Mouse (Mus musculus) inflammation-experienced regulatory T-cells, adult 16 weeks (primary cell): ENCODE measurements around the gene Bex2. TPM values are rescaled to one million over a fixed set of nuclear protein-coding genes. Genes with fewer than 3 reads are reported as not detected.

Experiments used
- polyA plus RNA-seq: library from polyadenylated mRNA; unstranded; fragments of 100-300 nt; shearing (Covaris generic); gene quantifications from one replicate; pipeline ENCODE4 v1.2.1, GENCODE M21; 2017

Bex2 gene
- 2.2 TPM for polyA plus RNA-seq

GRCm38 (mm10) chrX:136068020-136068419, at the start of gene Bex2:
TSS of gene Bex2 (minus strand) at chrX:136068236.

GRCm38 (mm10) chrX:136085155-136085554, 17.1 kb upstream of the Bex2 start, which contains the start of gene Nxf3:
TSS of gene Nxf3 (minus strand) at chrX:136085255.

DNA sequence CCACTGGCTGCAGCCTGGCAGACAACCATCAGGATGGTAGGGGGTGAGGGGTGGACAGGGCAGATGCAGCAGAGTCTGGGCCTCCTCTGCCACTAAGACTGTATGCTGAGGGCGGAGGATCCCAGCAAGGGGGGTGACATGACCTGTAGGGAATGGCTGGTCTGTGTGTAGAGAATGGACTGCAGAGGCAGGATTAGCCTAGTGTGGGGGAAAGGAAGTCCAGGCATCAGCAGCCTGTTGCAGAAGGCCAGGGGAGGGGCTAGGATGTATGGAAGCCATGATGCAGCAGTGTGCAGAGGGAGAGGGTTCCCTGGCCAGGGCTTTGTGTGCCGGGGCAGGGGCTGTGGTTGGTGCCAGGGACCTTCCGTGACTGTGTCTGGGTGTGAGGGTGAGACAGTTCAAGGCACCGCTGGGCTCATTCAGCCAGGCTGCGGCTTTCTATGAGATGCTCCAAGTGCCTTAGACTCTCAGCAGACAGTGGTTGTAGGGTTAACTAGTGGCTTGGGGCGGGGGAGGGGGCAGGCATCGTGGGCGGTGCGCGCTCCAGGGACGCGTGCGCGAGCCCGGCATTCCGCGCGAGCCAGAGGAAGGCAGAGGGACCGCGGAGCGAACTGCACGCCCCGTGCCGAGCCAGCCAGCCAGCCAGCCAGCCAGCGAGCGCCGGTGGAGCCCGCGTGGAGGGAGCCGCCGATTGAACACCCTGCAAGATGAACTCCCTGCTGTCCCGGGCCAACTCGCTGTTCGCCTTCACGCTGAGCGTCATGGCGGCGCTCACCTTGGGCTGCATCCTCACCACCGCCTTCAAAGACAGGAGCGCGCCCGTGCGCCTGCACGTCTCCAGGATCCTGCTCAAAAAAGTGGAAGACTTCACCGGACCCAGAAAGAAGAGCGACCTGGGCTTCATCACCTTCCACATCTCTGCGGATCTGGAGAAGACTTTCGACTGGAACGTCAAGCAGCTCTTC, 35.0 kb downstream of the Bex2 start, which contains the start of gene Arxes1:
Arxes1 (plus strand) TSS at position 569 of the 965 bp plus-strand sequence.

Other genes starting within 250 kb of the Bex2 start
- 27.4 TPM for gene Gprasp2, start 229.2 kb downstream of the Bex2 start, polyA plus RNA-seq
- gene Arxes2, start 74.4 kb downstream of the Bex2 start, polyA plus RNA-seq, result 8.1 TPM
- gene Arxes1, start 34.9 kb downstream of the Bex2 start, polyA plus RNA-seq, result not detected
- not detected for gene Nxf3, start 17.0 kb upstream of the Bex2 start, polyA plus RNA-seq
- gene Bex4, start 70.8 kb upstream of the Bex2 start, polyA plus RNA-seq, result not detected
- 1.0 TPM for gene Tceal8, start 104.1 kb upstream of the Bex2 start, polyA plus RNA-seq
- gene Tceal5, start 135.6 kb upstream of the Bex2 start, polyA plus RNA-seq, result not detected
- gene Tceal7, start 146.5 kb upstream of the Bex2 start, polyA plus RNA-seq, result not detected
- not detected for gene Bex1, start 147.3 kb upstream of the Bex2 start, polyA plus RNA-seq
- gene Tceal9, start 176.8 kb upstream of the Bex2 start, polyA plus RNA-seq, result 56.0 TPM
- gene Bex3, start 202.0 kb upstream of the Bex2 start, polyA plus RNA-seq, result 104 TPM